Comparison of ENCODE assay signal across 8 mouse cellular contexts in the genomic region with DNA sequence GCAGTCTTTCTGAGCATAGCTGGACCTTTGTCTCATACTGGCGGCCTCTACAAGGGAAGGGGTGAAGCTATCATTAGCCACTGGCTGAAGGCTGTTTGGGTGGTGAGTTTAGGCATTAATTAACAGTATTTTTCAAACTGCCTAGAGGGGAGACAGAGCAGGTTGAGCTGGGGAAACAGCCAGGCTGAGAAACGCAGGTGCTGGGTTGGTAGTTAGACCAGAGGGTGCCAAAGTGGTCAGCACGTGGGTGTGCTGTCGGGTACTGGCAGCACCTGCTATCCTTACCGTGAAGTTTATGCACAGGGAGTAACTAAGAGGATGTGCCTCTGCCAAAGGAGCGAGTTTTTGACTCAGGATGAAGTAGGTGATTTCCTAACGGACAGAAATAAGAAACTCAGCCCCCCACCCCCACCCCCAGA. TPM values are rescaled to one million over a fixed set of nuclear protein-coding genes. Genes with fewer than 3 reads are reported as not detected.
DNase-seq lines count a peak whose midpoint lies in the region; ATAC-seq and TF ChIP-seq lines count a peak whose summit lies in the region.

No protein-coding gene starts in this region.

- H3K79me2 ChIP-seq in CH12.LX (replicated peaks; ENCODE audit: control insufficient read depth, extremely low read depth, insufficient read depth, poor library complexity, severe bottlenecking), result peaks cover 6% of the 10 kb centered on the region; the same call in 1 of the 2 replicates

- TF ChIP-seq CTCF in gastrocnemius, adult 2 months (IDR thresholded peaks at IDR 0.05), result no peak
- no peak for TF ChIP-seq CTCF in CH12.LX (conservative IDR thresholded peaks at IDR 0.05 in 1 of 2, IDR thresholded peaks at IDR 0.05 in 1 of 2; ENCODE audit: low read depth in 2 of 2, low read length in 2 of 2)

- in situ Hi-C loops in CH12.LX (cut with MboI; ENCODE audit: low pct_ligation_motif_present, low pct_unique_long_range_greater_than_20kb, low sequenced_read_pairs), result no loop called here

- peaks cover 4% of the 10 kb centered on the region for H3K9me3 ChIP-seq in CH12.LX (replicated peaks; ENCODE audit: low read length)
- no peaks in the 10 kb centered on the region for H3K9me3 ChIP-seq in forebrain, embryonic 16.5 days (ENCODE audit: control insufficient read depth, low read length)
- no peaks in the 10 kb centered on the region for H3K9me3 ChIP-seq in limb, embryonic 14.5 days (ENCODE audit: control insufficient read depth, low read length)

- H3K4me1 ChIP-seq in CH12.LX (ENCODE audit: control insufficient read depth in 1 of 2, insufficient read depth in 2 of 2), result peaks cover 39 to 97% of the 10 kb centered on the region in 2 experiments
- H3K4me1 ChIP-seq in forebrain, embryonic 16.5 days (replicated peaks; ENCODE audit: control insufficient read depth, insufficient read depth, low read length), result peaks cover 20% of the 10 kb centered on the region
- H3K4me1 ChIP-seq in limb, embryonic 14.5 days (ENCODE audit: control insufficient read depth, insufficient read depth, low read length), result peaks cover 12% of the 10 kb centered on the region

- peak; percentile 67 for ATAC-seq in forebrain, embryonic 16.5 days
- no peak for ATAC-seq in limb, embryonic 14.5 days (ENCODE audit: low FRiP score, low read depth)
- no peak for ATAC-seq in erythroid progenitor cell, adult 5-6 weeks (replicated peaks; ENCODE audit: low FRiP score, poor library complexity, severe bottlenecking)

- TF ChIP-seq EP300 in CH12.LX (IDR thresholded peaks at IDR 0.05; ENCODE audit: low read length), result no peak

- no peaks in the 10 kb centered on the region for H3K27me3 ChIP-seq in CH12.LX (replicated peaks)
- H3K27me3 ChIP-seq in forebrain, embryonic 16.5 days (replicated peaks; ENCODE audit: control insufficient read depth, insufficient read depth, low read length), result no peaks in the 10 kb centered on the region
- no peaks in the 10 kb centered on the region for H3K27me3 ChIP-seq in limb, embryonic 14.5 days (ENCODE audit: control insufficient read depth, insufficient read depth, low read length)

- DNase-seq in gastrocnemius, adult 2 months, result no peak
- DNase-seq in gastrocnemius, adult 8-10 months (ENCODE audit: low spot score in 2 of 2), result no peak
- peak; percentile 72 for DNase-seq in CH12.LX (ENCODE audit: extremely low read depth)
- no peak for DNase-seq in limb, embryonic 14.5 days (ENCODE audit: low spot score)
- no peak for DNase-seq in ovary, postnatal 36 days (ENCODE audit: low spot score)
- DNase-seq in frontal cortex, postnatal 25 days (ENCODE audit: low spot score in 2 of 2), result no peak

- 0 out of 2 replicates have a peak, but pooled peaks have one; percentile 16 for TF ChIP-seq POLR2A in CH12.LX (IDR thresholded peaks at IDR 0.05; ENCODE audit: low read depth, low read length)
- TF ChIP-seq POLR2A in limb, embryonic 14.5 days (IDR thresholded peaks at IDR 0.05; ENCODE audit: borderline replicate concordance, extremely low read depth, insufficient read depth, insufficient read length), result no peak

- H3K36me3 ChIP-seq in CH12.LX (replicated peaks in 1 of 2; ENCODE audit: control insufficient read depth in 1 of 2, insufficient read depth in 1 of 2, low read length in 1 of 2), result peaks cover 0 to 30% of the 10 kb centered on the region in 2 experiments
- H3K36me3 ChIP-seq in forebrain, embryonic 16.5 days (ENCODE audit: control insufficient read depth, insufficient read depth), result no peaks in the 10 kb centered on the region
- H3K36me3 ChIP-seq in limb, embryonic 14.5 days (ENCODE audit: control insufficient read depth, insufficient read depth, low read length), result no peaks in the 10 kb centered on the region

- no peak overlapping the region for H3K9ac ChIP-seq in CH12.LX (ENCODE audit: insufficient read depth, low read depth)
- no peak overlapping the region for H3K9ac ChIP-seq in forebrain, embryonic 16.5 days (replicated peaks; ENCODE audit: low read depth, low read length)
- no peak overlapping the region for H3K9ac ChIP-seq in limb, embryonic 14.5 days (ENCODE audit: low read depth, low read length, severe bottlenecking)

- WGBS in forebrain, embryonic 16.5 days, result 7% methylated on average over 7 of the region's 7 CpGs
- 45% methylated on average over 7 of the region's 7 CpGs for WGBS in limb, embryonic 14.5 days

- intact Hi-C loops in gastrocnemius, adult 2 months (cut with DNase I), result no loop called here

- H3K4me2 ChIP-seq in CH12.LX (ENCODE audit: insufficient read depth, low read depth, poor library complexity, severe bottlenecking), result peak overlapping the region; percentile 47; the same call in 1 of the 2 replicates
- H3K4me2 ChIP-seq in forebrain, embryonic 16.5 days (ENCODE audit: low read length), result 0 out of 2 replicates have a peak overlapping the region, but pooled peaks have one; percentile 8
- no peak overlapping the region for H3K4me2 ChIP-seq in limb, embryonic 14.5 days (replicated peaks; ENCODE audit: low read depth, low read length, severe bottlenecking)

- no peak overlapping the region for H3K4me3 ChIP-seq in gastrocnemius, adult 2 months
- no peak overlapping the region for H3K4me3 ChIP-seq in CH12.LX (replicated peaks in 1 of 3; ENCODE audit: low read depth in 2 of 3, low read length in 2 of 3, poor library complexity in 1 of 3)
- H3K4me3 ChIP-seq in forebrain, embryonic 16.5 days (replicated peaks; ENCODE audit: low read length), result no peak overlapping the region
- no peak overlapping the region for H3K4me3 ChIP-seq in limb, embryonic 14.5 days (replicated peaks; ENCODE audit: low read length)

- dilution Hi-C loops in CH12.LX (cut with MboI; ENCODE audit: extremely low pct_ligation_motif_present, extremely low pct_unique_long_range_greater_than_20kb, low sequenced_read_pairs), result no loop called here

- H3K27ac ChIP-seq in gastrocnemius, adult 2 months, result peak overlapping the region; percentile 2; the same call in 1 of the 2 replicates
- H3K27ac ChIP-seq in CH12.LX (ENCODE audit: insufficient read depth, low read depth), result peak overlapping the region; percentile 75
- H3K27ac ChIP-seq in forebrain, embryonic 16.5 days (ENCODE audit: low read length), result peak overlapping the region; percentile 56; the same call in 1 of the 2 replicates
- peak overlapping the region; percentile 63; the same call in 1 of the 2 replicates for H3K27ac ChIP-seq in limb, embryonic 14.5 days (replicated peaks; ENCODE audit: low read depth, low read length)

- TF ChIP-seq RAD21 in CH12.LX (IDR thresholded peaks at IDR 0.05; ENCODE audit: low read depth, low read length), result no peak

TF ChIP-seq in CH12.LX, 34 proteins besides CTCF, POLR2A, EP300 and RAD21 (continues in another document):
- TF ChIP-seq MAFK (IDR thresholded peaks at IDR 0.05; ENCODE audit: insufficient replicate concordance, low read length), result no peak
- TF ChIP-seq MYC (IDR thresholded peaks at IDR 0.05; ENCODE audit: low read depth, low read length), result peak; percentile 64; the same call in 1 of the 2 replicates
- TF ChIP-seq IRF4 (IDR thresholded peaks at IDR 0.05; ENCODE audit: low read depth, low read length), result 0 out of 2 replicates have a peak, but pooled peaks have one; percentile 14
- peak; percentile 53; the same call in 1 of the 2 replicates for TF ChIP-seq CHD2 (IDR thresholded peaks at IDR 0.05; ENCODE audit: low read length)
- peak; percentile 32; the same call in 1 of the 2 replicates for TF ChIP-seq MXI1 (IDR thresholded peaks at IDR 0.05; ENCODE audit: low read depth, low read length)
- TF ChIP-seq ZKSCAN1 (IDR thresholded peaks at IDR 0.05; ENCODE audit: borderline replicate concordance, low read depth, low read length), result no peak
- no peak for TF ChIP-seq ZC3H11A (IDR thresholded peaks at IDR 0.05; ENCODE audit: low read depth, low read length)
- TF ChIP-seq BHLHE40 (IDR thresholded peaks at IDR 0.05; ENCODE audit: low read depth, low read length), result peak; percentile 88
- TF ChIP-seq NELFE (IDR thresholded peaks at IDR 0.05; ENCODE audit: low read depth, low read length), result no peak
- no peak for TF ChIP-seq HCFC1 (IDR thresholded peaks at IDR 0.05; ENCODE audit: low read depth, low read length)
- 0 out of 2 replicates have a peak, but pooled peaks have one; percentile 1 for TF ChIP-seq SMC3 (IDR thresholded peaks at IDR 0.05; ENCODE audit: low read depth, low read length)
- no peak; the same call in 1 of the 2 replicates for TF ChIP-seq SIN3A (IDR thresholded peaks at IDR 0.05; ENCODE audit: low read length)
- no peak for TF ChIP-seq RCOR1 (conservative IDR thresholded peaks at IDR 0.05; ENCODE audit: low read depth, low read length)
- no peak for TF ChIP-seq TBP (conservative IDR thresholded peaks at IDR 0.05; ENCODE audit: low read depth, low read length)
- no peak for TF ChIP-seq CHD1 (IDR thresholded peaks at IDR 0.05; ENCODE audit: low read depth, low read length)
- no peak for TF ChIP-seq GABPA (IDR thresholded peaks at IDR 0.05; ENCODE audit: insufficient replicate concordance, low read depth, low read length)
- TF ChIP-seq ZNF384 (IDR thresholded peaks at IDR 0.05; ENCODE audit: low read depth, low read length), result no peak

RNA-seq across cellular contexts. Expression of a gene that starts 13.4 kb away (rescaled TPM):
- total RNA-seq in gastrocnemius, adult 2 months (2021), result 1 to 10 TPM; 3.1 to 4.1 TPM
- total RNA-seq in gastrocnemius, adult 8-10 months (2022), result 1 to 10 TPM; 2.9 to 4.5 (median 3.8) TPM
- total RNA-seq in CH12.LX (2012; rRNA removed), result 8.1 and 8.4 TPM in 2 replicates
- 7.9 and 9.7 TPM in 2 replicates for total RNA-seq in CH12.LX (2014; rRNA removed)
- 15.9 and 16.9 TPM in 2 replicates for polyA plus RNA-seq in CH12.LX (2012; ENCODE audit: insufficient read length, low read depth)
- polyA plus RNA-seq in forebrain, embryonic 16.5 days (2015; fragmentation: Nextera tagmentation; extraction: Ambion mirVana), result 8.5 and 8.9 TPM in 2 replicates
- 6.6 and 7.2 TPM in 2 replicates for polyA plus RNA-seq in limb, embryonic 14.5 days (2012; rRNA removed)
- 12.0 and 14.0 TPM in 2 replicates for polyA plus RNA-seq in limb, embryonic 14.5 days (2014; fragmentation: Nextera tagmentation; extraction: Ambion mirVana)
- 2.2 and 2.5 TPM in 2 replicates for total RNA-seq in erythroid progenitor cell, adult 5-6 weeks (2015; ENCODE audit: low replicate concordance)
- total RNA-seq in erythroid progenitor cell, adult 5-6 weeks (2017; ENCODE audit: low replicate concordance), result 3.1 and 5.0 TPM in 2 replicates

RNA-seq across cellular contexts. Expression of a gene that starts 17.7 kb away (rescaled TPM):
- 1 to 10 TPM; 2.8 to 5.9 TPM for total RNA-seq in gastrocnemius, adult 2 months (2021)
- total RNA-seq in gastrocnemius, adult 8-10 months (2022), result 1 to 10 TPM; 2.4 to 3.8 (median 3.0) TPM
- 24.3 and 28.9 TPM in 2 replicates for total RNA-seq in CH12.LX (2012; rRNA removed)
- 67.1 and 73.2 TPM in 2 replicates for total RNA-seq in CH12.LX (2014; rRNA removed)
- polyA plus RNA-seq in CH12.LX (2012; ENCODE audit: insufficient read length, low read depth), result 32.5 and 38.5 TPM in 2 replicates
- 73.6 and 81.3 TPM in 2 replicates for polyA plus RNA-seq in forebrain, embryonic 16.5 days (2015; fragmentation: Nextera tagmentation; extraction: Ambion mirVana)
- 17.6 and 20.4 TPM in 2 replicates for polyA plus RNA-seq in limb, embryonic 14.5 days (2012; rRNA removed)
- polyA plus RNA-seq in limb, embryonic 14.5 days (2014; fragmentation: Nextera tagmentation; extraction: Ambion mirVana), result 40.0 and 49.0 TPM in 2 replicates
- 7.1 and 15.1 TPM in 2 replicates for total RNA-seq in erythroid progenitor cell, adult 5-6 weeks (2015; ENCODE audit: low replicate concordance)
- 15.9 and 23.4 TPM in 2 replicates for total RNA-seq in erythroid progenitor cell, adult 5-6 weeks (2017; ENCODE audit: low replicate concordance)

Comparison
In these comparisons a context has a peak if more than half of its experiments do, and no peak if none do; other contexts are left out.
1. H3K27ac ChIP-seq: peak in every context shown above with its lines; median percentile 75 in CH12.LX; 63 in limb, embryonic 14.5 days; 56 in forebrain, embryonic 16.5 days; 2 in gastrocnemius, adult 2 months.